Mouse (Mus musculus) urinary bladder, postnatal 0 days (tissue): ENCODE data around the gene Pcnx. TPM values are rescaled to one million over a fixed set of nuclear protein-coding genes. Genes with fewer than 3 reads are reported as not detected.

Experiments
- polyA plus RNA-seq: library from polyadenylated mRNA; unstranded; fragments of >200 nt; fragmentation: Nextera tagmentation; extraction: Ambion mirVana; gene quantifications from 2 replicates; pipeline ENCODE4 v1.2.1, GENCODE M21; 2015

Pcnx gene
- polyA plus RNA-seq: 6.7 and 7.0 TPM in 2 replicates

GRCm38 (mm10) chr12:81859351-81860307, at the start of gene Pcnx:
Gene Pcnx (plus strand): TSS chr12:81860023.

Other genes starting within 250 kb of the Pcnx start
- gene Ttc9, start 228.8 kb upstream of the Pcnx start, polyA plus RNA-seq: 6.1 and 6.8 TPM in 2 replicates
- gene Map3k9, start 78.8 kb upstream of the Pcnx start, polyA plus RNA-seq: 1.2 TPM in 2 replicates